In the genomic region with DNA sequence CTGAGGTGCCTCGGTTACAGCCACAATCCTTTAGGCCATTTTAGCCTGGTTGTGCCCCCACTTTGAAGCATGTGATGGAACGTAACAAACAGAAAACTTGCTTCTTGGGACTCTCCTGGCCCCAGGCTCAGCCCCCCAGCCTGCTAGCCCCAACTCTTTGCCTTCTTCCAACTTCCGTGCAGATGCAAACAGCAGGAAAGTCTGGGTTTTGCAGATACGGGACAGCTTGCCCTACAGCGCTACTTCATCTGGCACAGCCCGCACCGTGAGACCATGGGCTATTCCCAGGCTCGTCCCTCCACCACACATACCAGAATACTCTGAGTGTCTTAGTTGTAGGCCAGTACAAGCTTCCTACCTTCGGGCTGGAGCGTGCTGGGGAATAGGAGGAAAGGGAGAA, we compare ENCODE assay signal across 10 mouse cellular contexts. TPM values are rescaled to one million over a fixed set of nuclear protein-coding genes. Genes with fewer than 3 reads are reported as not detected.
DNase-seq lines count a peak whose midpoint lies in the region; ATAC-seq and TF ChIP-seq lines count a peak whose summit lies in the region.
"Had no signal": no experiment of that assay in that cellular context is flagged by ENCODE, and none has a peak within 500 bp of the region (broad histone marks: within the 10 kb centered on the region; RNA-seq: fewer than 3 reads in every experiment).

No protein-coding gene starts in this region.

- H3K36me3 ChIP-seq in kidney, embryonic 15.5 days, result no peaks in the 10 kb centered on the region
- no peaks in the 10 kb centered on the region for H3K36me3 ChIP-seq in embryonic facial prominence, embryonic 15.5 days
- no peaks in the 10 kb centered on the region for H3K36me3 ChIP-seq in limb, embryonic 10.5 days
- H3K36me3 ChIP-seq in midbrain, postnatal 0 days (ENCODE audit: insufficient read depth, low read length), result no peaks in the 10 kb centered on the region

- peak overlapping the region; percentile 43 for H3K4me3 ChIP-seq in kidney, embryonic 15.5 days (replicated peaks)
- peak overlapping the region; percentile 27 for H3K4me3 ChIP-seq in embryonic facial prominence, embryonic 15.5 days (replicated peaks)
- peak overlapping the region; percentile 49 for H3K4me3 ChIP-seq in limb, embryonic 10.5 days
- peak overlapping the region; percentile 25; the same call in 1 of the 2 replicates for H3K4me3 ChIP-seq in midbrain, postnatal 0 days (ENCODE audit: low read depth, low read length)

- no peak overlapping the region for H3K27ac ChIP-seq in kidney, embryonic 15.5 days
- H3K27ac ChIP-seq in embryonic facial prominence, embryonic 15.5 days (replicated peaks), result no peak overlapping the region
- H3K27ac ChIP-seq in limb, embryonic 10.5 days, result peak overlapping the region; percentile 80
- no peak overlapping the region for H3K27ac ChIP-seq in midbrain, postnatal 0 days (ENCODE audit: low read depth, low read length)

- peak overlapping the region; percentile 47; the same call in 1 of the 2 replicates for H3K9ac ChIP-seq in kidney, embryonic 15.5 days
- H3K9ac ChIP-seq in embryonic facial prominence, embryonic 15.5 days, result peak overlapping the region; percentile 7; the same call in 1 of the 2 replicates
- H3K9ac ChIP-seq in midbrain, postnatal 0 days (replicated peaks; ENCODE audit: low read length, poor library complexity, severe bottlenecking), result no peak overlapping the region

- H3K9me3 ChIP-seq in kidney, embryonic 15.5 days (replicated peaks), result no peaks in the 10 kb centered on the region
- no peaks in the 10 kb centered on the region for H3K9me3 ChIP-seq in embryonic facial prominence, embryonic 15.5 days (replicated peaks)
- no peaks in the 10 kb centered on the region for H3K9me3 ChIP-seq in limb, embryonic 10.5 days (replicated peaks)
- no peaks in the 10 kb centered on the region for H3K9me3 ChIP-seq in midbrain, postnatal 0 days (ENCODE audit: low read length)

- TF ChIP-seq CTCF in midbrain, postnatal 0 days (IDR thresholded peaks at IDR 0.05), result no peak

- 13% methylated on average over 10 of the region's 10 CpGs for WGBS in kidney, embryonic 15.5 days
- WGBS in embryonic facial prominence, embryonic 15.5 days, result 13% methylated on average over 10 of the region's 10 CpGs
- WGBS in limb, embryonic 10.5 days, result 6% methylated on average over 10 of the region's 10 CpGs
- 16% methylated on average over 10 of the region's 10 CpGs for WGBS in midbrain, postnatal 0 days

- no peak for DNase-seq in kidney, adult 9 months
- peak; percentile 44 for DNase-seq in limb, embryonic 10.5 days (ENCODE audit: low spot score)
- no peak for DNase-seq in midbrain, postnatal 0 days (ENCODE audit: low spot score)
- DNase-seq in retina, postnatal 1 day, result no peak
- no peak for DNase-seq in retina, embryonic 14.5 days (ENCODE audit: low spot score)
- no peak for DNase-seq in left cerebral cortex, adult 8-10 months (ENCODE audit: low spot score in 2 of 2)
- DNase-seq: cerebellum, postnatal 36 days had no signal

- ATAC-seq in kidney, embryonic 15.5 days (replicated peaks; ENCODE audit: low FRiP score), result no peak
- no peak for ATAC-seq in embryonic facial prominence, embryonic 15.5 days (ENCODE audit: insufficient number of reproducible peaks, low FRiP score, low TSS enrichment, low read depth)
- ATAC-seq in midbrain, postnatal 0 days (ENCODE audit: low FRiP score), result 0 out of 2 replicates have a peak, but pooled peaks have one; percentile 13

- H3K27me3 ChIP-seq in kidney, embryonic 15.5 days, result no peaks in the 10 kb centered on the region
- no peaks in the 10 kb centered on the region for H3K27me3 ChIP-seq in embryonic facial prominence, embryonic 15.5 days
- H3K27me3 ChIP-seq in limb, embryonic 10.5 days (ENCODE audit: low read depth, poor library complexity, severe bottlenecking), result no peaks in the 10 kb centered on the region
- peaks cover 6% of the 10 kb centered on the region for H3K27me3 ChIP-seq in midbrain, postnatal 0 days (ENCODE audit: insufficient read depth, low read length)

- peaks cover 24% of the 10 kb centered on the region for H3K4me1 ChIP-seq in kidney, embryonic 15.5 days
- peaks cover 8% of the 10 kb centered on the region; the same call in 1 of the 2 replicates for H3K4me1 ChIP-seq in embryonic facial prominence, embryonic 15.5 days
- peaks cover 25% of the 10 kb centered on the region for H3K4me1 ChIP-seq in limb, embryonic 10.5 days
- no peaks in the 10 kb centered on the region for H3K4me1 ChIP-seq in midbrain, postnatal 0 days (ENCODE audit: insufficient read depth, low read length)

- H3K4me2 ChIP-seq in kidney, embryonic 15.5 days, result peak overlapping the region; percentile 68
- H3K4me2 ChIP-seq in embryonic facial prominence, embryonic 15.5 days (replicated peaks), result peak overlapping the region; percentile 41
- peak overlapping the region; percentile 55 for H3K4me2 ChIP-seq in midbrain, postnatal 0 days (ENCODE audit: low read depth, low read length, poor library complexity, severe bottlenecking)

RNA-seq across cellular contexts. Expression of gene Eif4a2, which starts 6.6 kb away (rescaled TPM):
- 217 and 225 TPM in 2 replicates for polyA plus RNA-seq in kidney, embryonic 15.5 days (2015; fragmentation: Nextera tagmentation; extraction: Ambion mirVana)
- polyA plus RNA-seq in embryonic facial prominence, embryonic 15.5 days (2015; fragmentation: Nextera tagmentation; extraction: Ambion mirVana), result 231 and 236 TPM in 2 replicates
- polyA plus RNA-seq in limb, embryonic 10.5 days (2016; fragmentation: Nextera tagmentation; extraction: Ambion mirVana), result 161 and 181 TPM in 2 replicates
- 647 and 778 TPM in 2 replicates for total RNA-seq in midbrain, postnatal 0 days (2014; rRNA removed)
- polyA plus RNA-seq in midbrain, postnatal 0 days (2015; fragmentation: Nextera tagmentation; extraction: Ambion mirVana), result 291 and 295 TPM in 2 replicates
- 100 to 1,000 TPM; 839 to 960 (median 920) TPM for total RNA-seq in left cerebral cortex, adult 8-10 months (2022)

RNA-seq across cellular contexts. Expression of gene Rfc4, which starts 26.9 kb away (rescaled TPM):
- 125 and 132 TPM in 2 replicates for polyA plus RNA-seq in kidney, embryonic 15.5 days (2015; fragmentation: Nextera tagmentation; extraction: Ambion mirVana)
- 83.0 and 86.0 TPM in 2 replicates for polyA plus RNA-seq in embryonic facial prominence, embryonic 15.5 days (2015; fragmentation: Nextera tagmentation; extraction: Ambion mirVana)
- 226 and 229 TPM in 2 replicates for polyA plus RNA-seq in limb, embryonic 10.5 days (2016; fragmentation: Nextera tagmentation; extraction: Ambion mirVana)
- total RNA-seq in midbrain, postnatal 0 days (2014; rRNA removed), result 8.6 and 10.0 TPM in 2 replicates
- polyA plus RNA-seq in midbrain, postnatal 0 days (2015; fragmentation: Nextera tagmentation; extraction: Ambion mirVana), result 20.4 and 22.6 TPM in 2 replicates
- total RNA-seq in left cerebral cortex, adult 8-10 months (2022), result 1 to 10 TPM; 3.9 to 6.6 (median 5.4) TPM

RNA-seq across cellular contexts. Expression of gene Kng1, which starts 42.9 kb away (rescaled TPM):
- polyA plus RNA-seq in kidney, embryonic 15.5 days (2015; fragmentation: Nextera tagmentation; extraction: Ambion mirVana), result 4.8 and 9.2 TPM in 2 replicates
- polyA plus RNA-seq in embryonic facial prominence, embryonic 15.5 days (2015; fragmentation: Nextera tagmentation; extraction: Ambion mirVana), result 0.08 and 0.17 TPM in 2 replicates
- 0.11 TPM in 1 of 2 replicates, not detected in the other for polyA plus RNA-seq in limb, embryonic 10.5 days (2016; fragmentation: Nextera tagmentation; extraction: Ambion mirVana)
- not detected in 2 replicates for total RNA-seq in midbrain, postnatal 0 days (2014; rRNA removed)
- not detected in 2 replicates for polyA plus RNA-seq in midbrain, postnatal 0 days (2015; fragmentation: Nextera tagmentation; extraction: Ambion mirVana)
- total RNA-seq in left cerebral cortex, adult 8-10 months (2022), result not detected
- total RNA-seq: left cerebral cortex, postnatal 25 days had no signal

RNA-seq across cellular contexts. Expression of gene Adipoq, which starts 45.7 kb away (rescaled TPM):
- not detected in 2 replicates for polyA plus RNA-seq in kidney, embryonic 15.5 days (2015; fragmentation: Nextera tagmentation; extraction: Ambion mirVana)
- 0.13 and 0.25 TPM in 2 replicates for polyA plus RNA-seq in embryonic facial prominence, embryonic 15.5 days (2015; fragmentation: Nextera tagmentation; extraction: Ambion mirVana)
- polyA plus RNA-seq in limb, embryonic 10.5 days (2016; fragmentation: Nextera tagmentation; extraction: Ambion mirVana), result not detected in 2 replicates
- total RNA-seq in midbrain, postnatal 0 days (2014; rRNA removed), result not detected in 2 replicates
- not detected in 2 replicates for polyA plus RNA-seq in midbrain, postnatal 0 days (2015; fragmentation: Nextera tagmentation; extraction: Ambion mirVana)
- total RNA-seq in left cerebral cortex, adult 8-10 months (2022), result not detected
- total RNA-seq: left cerebral cortex, postnatal 25 days had no signal
